Mouse (Mus musculus) erythroid progenitor cell, adult 5-6 weeks (primary cell): ENCODE measurements at regions not wholly inside any gene's neighbourhood (a gene's known extent, or its start where the extent isn't known, plus 50 kb on each side); places are given as distances from the start of the nearest gene placed in this dataset.

ENCODE experiments used
- ATAC-seq: replicated peaks from 2 replicates; pipeline ENCODE4 v1.8.0; 2016; ENCODE audit warnings: moderate number of reproducible peaks, mild to moderate bottlenecking, moderate TSS enrichment, inconsistent platforms; ENCODE audit not compliant: poor library complexity, low FRiP score, severe bottlenecking

GRCm38 (mm10) chr6:51339301-51339700 lies 93.2 kb upstream of the Nfe2l3 start:
- ATAC-seq = no peak

- ATAC-seq = no peak
Measured at GRCm38 (mm10) chr6:51347721-51348120, 84.7 kb upstream of the Nfe2l3 start.

- no peak for ATAC-seq
Measured at GRCm38 (mm10) chr6:51349771-51350170, 82.7 kb upstream of the Nfe2l3 start.

GRCm38 (mm10) chr6:51355041-51355440 lies 77.4 kb upstream of the Nfe2l3 start:
- no peak for ATAC-seq

- no peak for ATAC-seq
Measured at GRCm38 (mm10) chr6:51361611-51362180, 70.8 kb upstream of the Nfe2l3 start.

GRCm38 (mm10) chr6:51362475-51363226 lies 69.8 kb upstream of the Nfe2l3 start:
- no peak for ATAC-seq

- ATAC-seq = no peak
Measured at GRCm38 (mm10) chr6:51364776-51365175, 67.7 kb upstream of the Nfe2l3 start.

GRCm38 (mm10) chr6:51369771-51370170 lies 62.7 kb upstream of the Nfe2l3 start:
- no peak for ATAC-seq

GRCm38 (mm10) chr6:51372357-51372756 lies 60.1 kb upstream of the Nfe2l3 start:
- no peak for ATAC-seq

- no peak for ATAC-seq
Measured at GRCm38 (mm10) chr6:51378436-51378835, 54.0 kb upstream of the Nfe2l3 start.

- no peak for ATAC-seq
Measured at GRCm38 (mm10) chr6:51379074-51379473, 53.4 kb upstream of the Nfe2l3 start.

- ATAC-seq = no peak
Measured at GRCm38 (mm10) chr6:51379560-51380274, 52.8 kb upstream of the Nfe2l3 start.

GRCm38 (mm10) chr6:51380275-51380575 lies 52.2 kb upstream of the Nfe2l3 start:
- no peak for ATAC-seq

- ATAC-seq = no peak
Measured at GRCm38 (mm10) chr6:51381465-51381864, 51.0 kb upstream of the Nfe2l3 start.
